Mouse (Mus musculus) brain, adult 2 months (tissue): ENCODE results near the gene Spata5.

Source experiments
- DNase-seq: peaks from one replicate; pipeline ENCODE4 v3.0.0; 2011; ENCODE audit warnings: low read depth, low spot score

The Spata5 gene

DNA sequence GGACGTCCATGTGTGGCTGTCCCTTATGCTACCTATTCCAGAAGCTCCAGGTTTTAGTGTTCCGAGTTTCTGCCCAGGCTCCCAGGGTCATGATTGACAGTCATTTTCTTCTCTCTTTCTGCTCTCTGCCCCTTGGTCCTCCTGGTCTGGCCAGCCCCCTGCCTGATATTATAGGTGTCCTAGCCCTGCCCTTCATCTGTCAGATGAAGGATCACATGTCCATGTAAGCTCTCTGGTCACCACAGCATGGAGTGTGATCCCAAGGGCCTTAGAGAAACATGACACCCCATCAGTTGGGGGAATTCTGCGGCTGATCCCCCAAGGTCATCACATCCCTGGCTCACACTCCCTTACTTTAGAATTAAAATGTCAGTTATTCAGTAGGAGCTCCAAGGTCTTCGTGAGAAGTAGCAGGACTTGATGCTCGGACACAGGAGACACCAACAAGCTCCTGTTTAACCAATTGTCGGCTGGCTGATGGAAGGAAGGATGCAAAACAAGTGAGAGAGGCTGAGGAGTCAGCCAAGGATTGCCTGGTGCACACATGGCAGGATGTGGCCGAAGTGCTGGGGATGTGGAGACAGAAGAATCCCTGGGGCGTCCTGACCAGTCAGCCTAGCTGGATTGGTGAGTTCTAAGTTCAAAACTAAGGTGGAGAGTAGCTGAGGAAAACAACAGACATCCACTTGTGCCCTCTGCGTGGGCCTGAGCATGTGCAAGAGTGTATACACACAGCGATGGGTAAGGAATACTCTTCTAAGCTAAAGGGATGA is 195.4 kb downstream of the Spata5 start:
- DNase-seq: no peak

DNA sequence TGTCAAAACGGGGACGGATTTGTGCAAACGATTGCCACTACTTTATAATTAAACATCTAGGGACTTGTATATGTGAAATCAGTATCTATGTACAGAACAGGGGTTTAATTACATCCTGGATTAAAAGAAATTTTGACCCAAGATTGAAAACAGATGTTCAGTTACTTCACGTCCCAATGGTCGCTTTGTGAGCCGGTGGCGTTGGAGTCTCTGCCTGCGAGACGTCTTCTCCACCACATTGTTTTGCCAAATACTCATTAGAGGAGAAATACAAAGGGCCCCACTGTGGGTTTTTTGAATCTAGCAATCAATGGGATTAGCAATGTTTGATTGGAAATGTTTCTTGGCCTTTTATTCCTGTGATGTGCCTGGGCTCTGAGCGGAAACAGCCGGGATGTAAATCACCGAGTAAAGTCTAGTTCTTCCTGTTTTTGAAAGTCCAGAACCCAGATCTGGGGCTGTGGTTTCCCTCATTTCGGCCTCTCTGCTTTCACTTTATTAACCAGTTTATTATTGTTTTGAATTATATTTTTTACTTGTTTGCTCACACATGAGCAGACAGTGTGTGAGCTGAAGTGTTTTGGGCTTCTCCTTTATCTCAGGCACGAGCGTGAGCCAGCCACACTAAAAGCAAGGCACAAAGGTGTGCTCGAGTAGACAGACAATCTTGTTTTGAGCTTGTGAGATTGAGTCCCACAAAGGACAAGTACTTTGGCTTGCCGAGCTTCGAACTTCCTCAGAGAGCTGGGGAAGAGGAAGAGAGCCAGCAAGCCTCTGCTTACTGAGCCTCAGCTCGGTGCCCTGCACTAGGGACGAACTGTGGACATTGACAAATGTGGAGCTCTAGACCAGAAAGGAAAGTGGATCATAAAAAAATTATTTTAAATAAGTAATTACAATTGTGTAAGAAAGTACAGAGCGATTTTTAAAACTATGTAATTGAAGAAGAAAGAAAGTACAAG is 197.2 kb downstream of the Spata5 start:
- DNase-seq: no peak
